In genomic region chr7:105396126-105396525, GRCm38 (mm10) we compare ENCODE assay signal across 22 mouse cellular contexts. TPM values are rescaled to one million over a fixed set of nuclear protein-coding genes. Genes with fewer than 3 reads are reported as not detected.
"Had no signal": no experiment of that assay in that cellular context is flagged by ENCODE, and none has a peak within 500 bp of the region (broad histone marks: within the 10 kb centered on the region; RNA-seq: fewer than 3 reads in every experiment).

No protein-coding gene starts in this region.

- ATAC-seq: inflammation-experienced regulatory T-cells, adult 6 months; lung, postnatal 0 days; midbrain, embryonic 15.5 days had no signal

- H3K27ac ChIP-seq: kidney, postnatal 0 days; limb, embryonic 12.5 days; liver, embryonic 14.5 days; midbrain, embryonic 15.5 days; neural tube, embryonic 13.5 days; stomach, postnatal 0 days had no signal

- H3K36me3 ChIP-seq: midbrain, embryonic 15.5 days had no signal

- H3K9me3 ChIP-seq: limb, embryonic 12.5 days; midbrain, embryonic 15.5 days; neural tube, embryonic 13.5 days had no signal

- H3K27me3 ChIP-seq: limb, embryonic 12.5 days; midbrain, embryonic 15.5 days; neural tube, embryonic 13.5 days had no signal

- H3K9ac ChIP-seq: limb, embryonic 12.5 days; liver, embryonic 14.5 days; midbrain, embryonic 15.5 days; neural tube, embryonic 13.5 days had no signal

- H3K4me3 ChIP-seq: limb, embryonic 12.5 days; midbrain, embryonic 15.5 days; neural tube, embryonic 13.5 days had no signal

- H3K4me2 ChIP-seq: limb, embryonic 12.5 days; midbrain, embryonic 11.5 days; midbrain, embryonic 15.5 days; neural tube, embryonic 13.5 days had no signal

- DNase-seq: kidney, postnatal 36 days; layer of hippocampus, adult 9-11 months; layer of hippocampus, postnatal 36 days; liver; lung, adult 2 months; lung, postnatal 36 days; right cerebral cortex, postnatal 14 days; thymus, postnatal 14 days had no signal

RNA-seq across cellular contexts. Expression of gene Cnga4, which starts 8.2 kb away (rescaled TPM):
- total RNA-seq: megakaryocyte progenitor cell, adult 5-6 weeks; monocyte, adult 5-6 weeks had no signal
- polyA plus RNA-seq: inflammation-experienced regulatory T-cells, adult 6 months; kidney, postnatal 0 days; limb, embryonic 12.5 days; lung, postnatal 0 days; midbrain, embryonic 11.5 days; stomach, postnatal 0 days had no signal

RNA-seq across cellular contexts. Expression of gene Gm5901, which starts 21.3 kb away (rescaled TPM):
- total RNA-seq: layer of hippocampus, adult 18-20 months; layer of hippocampus, postnatal 36 days; left cerebral cortex, adult 8-10 months; left cerebral cortex, postnatal 25 days; megakaryocyte progenitor cell, adult 5-6 weeks; monocyte, adult 5-6 weeks had no signal
- polyA plus RNA-seq: inflammation-experienced regulatory T-cells, adult 6 months; kidney, postnatal 0 days; limb, embryonic 12.5 days; liver, embryonic 14.5 days; lung, adult 2 months; lung, postnatal 0 days; midbrain, embryonic 11.5 days; midbrain, embryonic 15.5 days; neural tube, embryonic 13.5 days; stomach, postnatal 0 days had no signal

RNA-seq across cellular contexts. Expression of gene Olfr692, which starts 28.1 kb away (rescaled TPM):
- total RNA-seq: layer of hippocampus, adult 18-20 months; layer of hippocampus, postnatal 36 days; left cerebral cortex, adult 8-10 months; left cerebral cortex, postnatal 25 days; megakaryocyte progenitor cell, adult 5-6 weeks; monocyte, adult 5-6 weeks had no signal
- polyA plus RNA-seq: inflammation-experienced regulatory T-cells, adult 6 months; kidney, postnatal 0 days; limb, embryonic 12.5 days; liver, embryonic 14.5 days; lung, adult 2 months; lung, postnatal 0 days; midbrain, embryonic 11.5 days; midbrain, embryonic 15.5 days; neural tube, embryonic 13.5 days; stomach, postnatal 0 days had no signal

RNA-seq across cellular contexts. Expression of gene Cckbr, which starts 29.4 kb away (rescaled TPM):
- total RNA-seq: megakaryocyte progenitor cell, adult 5-6 weeks; monocyte, adult 5-6 weeks had no signal
- polyA plus RNA-seq: inflammation-experienced regulatory T-cells, adult 6 months; limb, embryonic 12.5 days; liver, embryonic 14.5 days; lung, adult 2 months had no signal
